Mouse (Mus musculus) neural tube, embryonic 13.5 days (tissue): ENCODE results near the gene Exoc3l2. TPM values are rescaled to one million over a fixed set of nuclear protein-coding genes. Genes with fewer than 3 reads are reported as not detected.

ENCODE experiments used
- ATAC-seq: fragments of 200-750 bp; cut with Nextera tagmentation; 2 replicates; pipeline ENCODE4 v1.8.0; 2017; ENCODE audit warnings: low read depth, mild to moderate bottlenecking, moderate TSS enrichment, moderate library complexity
- H3K27ac ChIP-seq: fragments of 300-500 bp; sonication (generic); replicated peaks from 2 replicates; pipeline ENCODE4 v1.5.1; 2015; ENCODE audit warnings: moderate library complexity, mild to moderate bottlenecking, inconsistent platforms
- H3K27me3 ChIP-seq: fragments of 300-500 bp; sonication (generic); 2 replicates; pipeline ENCODE4 v1.6.1; 2015; ENCODE audit warnings: mild to moderate bottlenecking, inconsistent platforms
- H3K36me3 ChIP-seq: fragments of 300-500 bp; sonication (generic); 2 replicates; pipeline ENCODE4 v1.6.1; 2015; ENCODE audit warnings: mild to moderate bottlenecking, inconsistent platforms
- H3K4me1 ChIP-seq: fragments of 300-500 bp; sonication (generic); replicated peaks from 2 replicates; pipeline ENCODE4 v1.6.1; 2015; ENCODE audit warnings: inconsistent platforms
- H3K4me2 ChIP-seq: fragments of 300-500 bp; sonication (generic); 2 replicates; pipeline ENCODE4 v1.6.1; 2015; ENCODE audit warnings: inconsistent platforms, mild to moderate bottlenecking, moderate library complexity
- H3K4me3 ChIP-seq: fragments of 300-500 bp; sonication (generic); 2 replicates; pipeline ENCODE4 v1.5.1; 2015; ENCODE audit warnings: mild to moderate bottlenecking, inconsistent platforms
- H3K9ac ChIP-seq: fragments of 300-500 bp; sonication (generic); 2 replicates; pipeline ENCODE4 v1.6.1; 2015; ENCODE audit warnings: moderate library complexity, mild to moderate bottlenecking, inconsistent platforms
- H3K9me3 ChIP-seq: fragments of 300-500 bp; sonication (generic); 2 replicates; pipeline ENCODE4 v1.6.1; 2016; ENCODE audit warnings: inconsistent platforms
- WGBS: fragments of 180-500 bp; shearing (Covaris S2); methylation state at CpG from one replicate; pipeline ENCODE4 v1.1.7; 2015; 5-methylcytosine and 5-hydroxymethylcytosine counted together
- polyA plus RNA-seq: library from polyadenylated mRNA; unstranded; fragments of >200 nt; fragmentation: Nextera tagmentation; extraction: Ambion mirVana; gene quantifications from 2 replicates; pipeline ENCODE4 v1.2.1, GENCODE M21; 2015

The Exoc3l2 gene
- polyA plus RNA-seq, 1 experiment from 2014 or later: 0.52 TPM

GRCm38 (mm10) chr7:19495521-19496213, 32.5 kb downstream of the Exoc3l2 start:
- Histone ChIP-seq H3K27ac (no peak overlapping the region), H3K9me3 (no peaks in the 10 kb centered on the region), H3K4me3 (no peak overlapping the region), H3K27me3 (peaks cover 38% of the 10 kb centered on the region), H3K4me1 (peaks cover 6% of the 10 kb centered on the region), H3K9ac (no peak overlapping the region), H3K36me3 (no peaks in the 10 kb centered on the region), H3K4me2 (no peak overlapping the region)
- 77% methylated on average over 20 of the region's 20 CpGs for WGBS
- ATAC-seq: no peak

- Histone ChIP-seq H3K27ac (no peak overlapping the region), H3K9me3 (no peaks in the 10 kb centered on the region), H3K36me3 (no peaks in the 10 kb centered on the region), H3K27me3 (peaks cover 33% of the 10 kb centered on the region), H3K4me1 (peaks cover 6% of the 10 kb centered on the region), H3K4me3 (no peak overlapping the region), H3K9ac (no peak overlapping the region), H3K4me2 (no peak overlapping the region)
- WGBS: 78% methylated on average over 5 of the region's 5 CpGs
- no peak for ATAC-seq
These were observed 33.1 kb downstream of the Exoc3l2 start for GRCm38 (mm10) chr7:19496214-19496555.

GRCm38 (mm10) chr7:19498326-19498725, 35.2 kb downstream of the Exoc3l2 start:
- Histone ChIP-seq H3K36me3 (no peaks in the 10 kb centered on the region), H3K9me3 (no peaks in the 10 kb centered on the region), H3K27me3 (peaks cover 12% of the 10 kb centered on the region), H3K9ac (no peak overlapping the region), H3K4me1 (no peaks in the 10 kb centered on the region), H3K4me2 (no peak overlapping the region), H3K4me3 (no peak overlapping the region), H3K27ac (no peak overlapping the region)
- WGBS: 85% methylated on average over 4 of the region's 4 CpGs
- ATAC-seq: no peak

GRCm38 (mm10) chr7:19500420-19501363, 37.6 kb downstream of the Exoc3l2 start:
- Histone ChIP-seq H3K9ac (no peak overlapping the region), H3K27ac (no peak overlapping the region), H3K36me3 (no peaks in the 10 kb centered on the region), H3K4me3 (no peak overlapping the region), H3K27me3 (no peaks in the 10 kb centered on the region), H3K4me2 (no peak overlapping the region), H3K4me1 (no peaks in the 10 kb centered on the region), H3K9me3 (no peaks in the 10 kb centered on the region)
- 75% methylated on average over 12 of the region's 12 CpGs for WGBS
- no peak for ATAC-seq

GRCm38 (mm10) chr7:19501658-19502057, 38.5 kb downstream of the Exoc3l2 start:
- Histone ChIP-seq H3K27ac (no peak overlapping the region), H3K9ac (no peak overlapping the region), H3K4me3 (no peak overlapping the region), H3K36me3 (no peaks in the 10 kb centered on the region), H3K4me2 (no peak overlapping the region), H3K27me3 (no peaks in the 10 kb centered on the region), H3K4me1 (peaks cover 4% of the 10 kb centered on the region), H3K9me3 (no peaks in the 10 kb centered on the region)
- 83% methylated on average over 4 of the region's 4 CpGs for WGBS
- no peak for ATAC-seq

- Histone ChIP-seq H3K4me2 (no peak overlapping the region), H3K4me1 (peaks cover 15% of the 10 kb centered on the region), H3K27ac (no peak overlapping the region), H3K9ac (no peak overlapping the region), H3K4me3 (no peak overlapping the region), H3K9me3 (no peaks in the 10 kb centered on the region), H3K27me3 (no peaks in the 10 kb centered on the region), H3K36me3 (no peaks in the 10 kb centered on the region)
- ATAC-seq: no peak
- 39% methylated on average over 5 of the region's 5 CpGs for WGBS
These were observed 40.4 kb downstream of the Exoc3l2 start for GRCm38 (mm10) chr7:19503481-19504068.

- Histone ChIP-seq H3K27ac (no peak overlapping the region), H3K9ac (no peak overlapping the region), H3K4me2 (peak overlapping the region; percentile 84), H3K4me3 (peak overlapping the region; percentile 61), H3K36me3 (no peaks in the 10 kb centered on the region), H3K4me1 (peaks cover 25% of the 10 kb centered on the region), H3K9me3 (no peaks in the 10 kb centered on the region), H3K27me3 (no peaks in the 10 kb centered on the region)
- 25% methylated on average over 6 of the region's 6 CpGs for WGBS
- ATAC-seq: no peak
These were observed 43.2 kb downstream of the Exoc3l2 start for GRCm38 (mm10) chr7:19506326-19506725.

- H3K9ac ChIP-seq: peak overlapping the region; percentile 77
- peak; percentile 25; the same call in 1 of the 2 replicates for ATAC-seq
- under 1% methylated on average over 69 of the region's 71 CpGs for WGBS
These were observed 44.0 kb downstream of the Exoc3l2 start for GRCm38 (mm10) chr7:19506969-19507611.

GRCm38 (mm10) chr7:19507612-19507981, 44.5 kb downstream of the Exoc3l2 start:
- Histone ChIP-seq H3K36me3 (no peaks in the 10 kb centered on the region), H3K27ac (peak overlapping the region; percentile 78), H3K27me3 (no peaks in the 10 kb centered on the region), H3K4me3 (peak overlapping the region; percentile 61), H3K4me1 (peaks cover 25% of the 10 kb centered on the region), H3K9ac (peak overlapping the region; percentile 77), H3K9me3 (no peaks in the 10 kb centered on the region), H3K4me2 (peak overlapping the region; percentile 84)
- 5% methylated on average over 18 of the region's 18 CpGs for WGBS
- no peak for ATAC-seq

More at GRCm38 (mm10) chr7:19506969-19507611, 44.0 kb downstream of the Exoc3l2 start:
- Histone ChIP-seq H3K27me3 (no peaks in the 10 kb centered on the region), H3K4me2 (peak overlapping the region; percentile 84), H3K9me3 (no peaks in the 10 kb centered on the region), H3K36me3 (no peaks in the 10 kb centered on the region), H3K4me3 (peak overlapping the region; percentile 61), H3K27ac (peak overlapping the region; percentile 78), H3K4me1 (peaks cover 25% of the 10 kb centered on the region)

GRCm38 (mm10) chr7:19508150-19508923, 45.2 kb downstream of the Exoc3l2 start, which contains the start of the genes Bloc1s3 and Trappc6a:
Gene Bloc1s3 (minus strand): TSS chr7:19508367.
Gene Trappc6a (plus strand): TSS chr7:19508395.
- H3K36me3 ChIP-seq: no peaks in the 10 kb centered on the region

GRCm38 (mm10) chr7:19508924-19509568, 45.9 kb downstream of the Exoc3l2 start:
- H3K4me3 ChIP-seq: peak overlapping the region; percentile 61
- 8% methylated on average over 15 of the region's 15 CpGs for WGBS
- ATAC-seq: peak; percentile 17
- peaks cover 25% of the 10 kb centered on the region for H3K4me1 ChIP-seq
- peak overlapping the region; percentile 77 for H3K9ac ChIP-seq
- H3K27ac ChIP-seq: peak overlapping the region; percentile 78
- peak overlapping the region; percentile 84 for H3K4me2 ChIP-seq
- H3K36me3 ChIP-seq: no peaks in the 10 kb centered on the region
- no peaks in the 10 kb centered on the region for H3K9me3 ChIP-seq
- no peaks in the 10 kb centered on the region for H3K27me3 ChIP-seq

More at GRCm38 (mm10) chr7:19508150-19508923, 45.2 kb downstream of the Exoc3l2 start, which contains the start of the genes Bloc1s3 and Trappc6a:
- Histone ChIP-seq H3K27ac (peak within 1 kb of the TSS; percentile 78), H3K27me3 (no peaks in the 10 kb centered on the region), H3K9ac (peak within 1 kb of the TSS; percentile 77), H3K4me3 (peak within 1 kb of the TSS; percentile 61), H3K4me1 (peaks cover 25% of the 10 kb centered on the region), H3K4me2 (peak within 1 kb of the TSS; percentile 84), H3K9me3 (no peaks in the 10 kb centered on the region)
- peak; percentile 95 for ATAC-seq
- under 1% methylated on average over 56 of the region's 56 CpGs for WGBS
